Mouse (Mus musculus): ENCODE measurements around the gene Cpn2.

Cpn2 gene

DNA sequence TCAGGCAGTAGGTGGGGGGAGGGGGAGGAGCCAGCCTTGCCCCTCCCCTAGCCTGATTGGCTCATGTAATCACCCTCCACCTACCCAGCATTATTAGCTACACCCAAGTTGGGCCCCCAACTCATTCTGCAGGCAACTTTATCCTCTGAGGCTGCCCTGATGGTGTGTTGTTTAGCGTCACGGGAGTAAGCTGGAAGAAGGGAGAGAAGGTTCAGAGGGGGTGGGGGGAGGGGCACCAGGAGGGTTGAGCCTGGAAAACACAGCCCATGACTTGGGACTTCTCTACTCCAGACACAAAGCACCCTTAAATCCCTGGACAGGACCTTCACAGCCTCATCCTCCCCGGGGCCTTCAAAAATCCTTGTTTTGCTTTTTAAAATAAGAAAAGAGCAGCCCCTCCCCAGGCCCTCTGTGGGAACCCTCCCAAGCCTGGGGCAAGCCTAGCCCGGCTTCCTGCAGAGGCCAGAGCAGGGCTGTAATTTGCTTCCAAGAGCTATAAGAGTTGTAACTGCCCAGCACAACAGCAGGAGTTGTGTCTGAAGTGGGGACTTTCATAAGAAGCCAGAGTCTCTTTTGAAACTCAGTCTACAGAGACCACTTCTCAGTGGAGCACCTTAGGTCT lies 13.5 kb upstream of the Cpn2 start:
- DNase-seq (ENCODE audit: low read depth in 1 of 2, low spot score in 2 of 2), result no peak

DNA sequence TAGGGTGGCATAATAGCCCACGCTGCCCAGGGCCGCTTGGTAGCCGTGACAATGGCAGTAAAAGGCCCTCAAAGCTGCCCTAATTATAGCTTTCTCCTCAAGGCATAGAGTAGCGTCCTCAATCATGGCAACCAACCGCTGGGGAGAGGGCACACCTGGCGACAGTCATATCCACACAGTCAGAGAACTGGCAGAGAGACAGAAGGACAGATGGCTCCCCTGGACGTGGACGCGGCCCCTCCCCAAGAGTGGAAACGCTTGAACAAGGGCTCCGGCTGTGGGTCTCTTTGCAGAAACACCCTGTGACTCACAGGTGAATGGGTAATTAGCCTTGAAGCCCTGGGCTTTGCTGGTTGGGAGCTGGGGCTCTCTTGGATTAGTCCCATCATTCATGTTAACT lies 11.1 kb upstream of the Cpn2 start:
- DNase-seq (ENCODE audit: low read depth in 1 of 2, low spot score in 2 of 2), result no peak

DNA sequence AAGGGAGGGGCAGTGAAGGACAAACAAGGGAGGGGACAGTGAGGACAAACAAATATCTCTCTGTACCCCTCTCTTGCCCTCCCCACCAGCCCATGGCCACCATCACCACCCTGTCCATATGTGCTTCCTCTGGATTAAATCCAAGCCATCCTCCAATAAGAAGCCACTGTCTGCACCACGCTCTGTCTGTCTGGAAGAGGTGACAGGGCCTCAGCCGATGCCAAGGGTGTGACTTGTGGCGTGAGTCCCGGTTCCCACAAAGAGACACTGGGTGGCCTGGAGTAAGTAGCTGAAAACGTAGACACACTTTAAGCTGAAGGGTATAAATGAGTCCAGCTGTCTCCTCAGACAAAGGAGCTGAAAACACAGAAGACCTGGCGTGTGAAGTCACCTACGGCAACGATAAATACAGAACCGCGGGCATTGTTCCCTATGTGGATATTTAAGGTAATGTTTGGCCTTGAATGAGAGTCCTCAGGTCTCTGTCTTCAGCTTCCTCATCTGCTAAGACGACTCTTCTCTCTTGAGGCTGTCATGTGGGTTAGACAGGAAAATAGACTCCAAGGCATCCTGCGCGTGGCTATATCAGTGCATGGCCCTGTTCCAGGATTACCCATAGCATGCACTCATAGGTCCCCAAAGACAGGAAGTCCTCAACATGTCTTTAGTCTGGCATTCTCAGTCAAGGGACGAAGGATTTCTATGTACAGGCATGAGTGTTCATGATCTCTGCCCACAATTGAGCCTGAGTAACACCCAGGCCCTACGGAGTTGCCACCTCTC lies 8.4 kb upstream of the Cpn2 start:
- DNase-seq (ENCODE audit: low read depth in 1 of 2, low spot score in 2 of 2), result no peak

DNA sequence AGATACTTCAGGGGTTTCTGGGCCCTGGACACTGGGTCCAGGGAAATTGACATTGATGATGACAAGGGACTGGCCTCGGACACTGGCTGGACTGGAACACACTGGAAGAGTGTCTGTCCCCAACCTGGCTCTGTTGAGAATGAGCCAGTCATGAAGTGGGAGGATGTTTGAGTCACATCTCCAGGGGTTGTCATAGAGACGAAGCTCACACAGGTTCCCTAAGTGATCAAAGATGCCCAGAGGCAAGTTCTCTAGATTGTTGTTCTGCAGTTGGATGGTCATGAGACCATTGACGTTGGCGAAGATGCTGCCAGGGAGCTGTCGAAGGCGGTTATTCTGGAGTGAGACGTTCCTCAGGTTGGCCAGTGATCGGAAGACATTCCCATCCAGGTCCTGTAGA lies 5.8 kb upstream of the Cpn2 start:
- DNase-seq (ENCODE audit: low read depth in 1 of 2, low spot score in 2 of 2), result no peak

DNA sequence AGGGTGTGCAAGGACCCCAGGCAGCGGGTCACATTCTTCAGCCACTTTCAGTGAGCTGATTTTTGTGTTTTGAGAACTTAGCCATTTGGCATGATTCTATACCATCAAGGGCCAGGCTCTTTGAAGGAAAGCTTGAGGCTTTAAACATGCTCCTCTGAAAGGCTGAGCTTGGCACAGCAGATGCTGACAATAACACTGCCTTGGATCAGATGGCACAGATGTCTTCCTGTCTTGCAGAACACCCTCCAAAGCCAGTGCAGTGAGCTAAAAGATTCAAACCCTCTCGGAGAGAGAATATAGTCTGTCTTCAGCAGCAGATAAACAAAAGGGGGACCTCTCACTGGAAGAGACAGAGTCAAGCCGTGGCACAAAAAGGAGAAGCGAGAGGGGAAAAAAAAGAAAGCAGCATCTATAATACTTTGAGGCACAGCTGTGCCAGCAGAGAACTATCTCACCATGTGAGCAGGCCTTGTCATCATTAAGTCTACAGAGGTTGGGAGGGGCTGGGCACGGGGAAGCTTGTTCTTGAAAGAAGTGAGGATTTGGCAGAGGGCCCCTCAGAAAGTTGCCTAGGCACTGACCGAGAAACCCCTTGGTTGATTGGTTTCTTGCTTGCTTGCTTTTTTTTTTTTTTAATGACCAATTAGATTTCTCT lies 4.8 kb upstream of the Cpn2 start:
- DNase-seq (ENCODE audit: low read depth in 1 of 2, low spot score in 2 of 2), result no peak

DNA sequence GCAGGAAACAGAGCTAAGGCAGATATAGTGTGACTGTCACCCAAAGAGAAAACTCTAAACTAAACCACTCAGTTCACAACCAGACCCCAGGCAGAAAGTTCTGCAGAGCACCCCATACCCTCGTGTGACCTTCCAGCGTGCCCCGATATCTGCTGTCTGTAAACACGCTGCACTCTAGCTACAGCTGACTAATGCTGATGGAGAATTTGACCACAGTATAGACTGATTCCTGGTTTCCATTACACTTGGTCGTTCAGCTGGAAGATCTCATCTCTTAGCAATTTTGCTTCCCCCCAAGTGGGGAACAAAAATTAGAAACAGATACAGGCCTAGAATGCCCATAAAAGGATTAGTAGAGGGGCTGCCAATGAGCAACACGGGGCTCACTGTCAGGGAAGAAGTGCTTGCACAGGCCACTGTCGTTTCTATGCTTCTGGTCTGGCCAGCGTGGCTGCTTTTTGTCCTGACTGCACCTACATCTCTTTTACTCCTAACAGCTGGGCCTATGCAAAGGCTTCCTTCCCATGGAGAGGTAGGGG lies 4.0 kb upstream of the Cpn2 start:
- DNase-seq (ENCODE audit: low read depth in 1 of 2, low spot score in 2 of 2), result no peak

DNA sequence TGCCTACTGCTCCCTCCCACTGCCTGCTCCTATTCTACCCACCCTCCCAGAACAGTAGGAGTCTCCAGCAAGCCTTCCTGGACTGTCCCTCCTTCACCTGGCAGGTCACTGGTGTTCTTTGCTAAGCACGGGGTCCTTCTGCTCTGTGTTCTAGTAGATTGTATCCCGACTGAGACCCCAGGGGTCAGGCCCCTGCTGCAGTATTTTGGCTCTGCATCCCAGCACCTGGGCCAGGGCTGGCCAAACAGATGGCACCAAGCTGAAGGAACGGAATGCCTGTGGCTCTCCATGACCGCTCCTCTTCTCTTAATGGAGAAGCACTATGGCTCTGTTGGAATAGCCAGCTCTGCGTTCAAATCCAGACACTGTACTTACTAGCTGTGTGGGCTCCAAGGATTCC lies 738 bp downstream of the Cpn2 start:
- no peak for DNase-seq (ENCODE audit: low read depth in 1 of 2, low spot score in 2 of 2)

DNA sequence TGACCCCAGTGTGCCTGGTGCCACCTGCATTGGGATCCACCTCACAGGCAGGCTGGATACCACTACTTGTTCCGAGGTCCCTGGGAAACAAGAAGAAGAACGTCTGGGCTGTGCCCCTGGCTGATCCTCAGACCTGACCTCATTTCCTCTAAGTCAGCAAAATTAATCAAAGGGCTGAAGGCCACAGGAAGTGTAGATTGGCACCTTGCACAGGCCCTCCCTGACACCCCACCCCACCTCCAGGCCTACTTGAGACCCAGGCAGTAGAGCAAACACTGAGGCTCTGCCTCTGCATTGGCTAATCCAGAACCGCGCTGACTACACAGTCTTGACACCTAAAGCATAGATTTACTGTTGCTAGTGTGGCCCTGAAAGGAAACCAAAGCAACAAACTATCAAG lies 1.7 kb downstream of the Cpn2 start:
- no peak for DNase-seq (ENCODE audit: low read depth in 1 of 2, low spot score in 2 of 2)

DNA sequence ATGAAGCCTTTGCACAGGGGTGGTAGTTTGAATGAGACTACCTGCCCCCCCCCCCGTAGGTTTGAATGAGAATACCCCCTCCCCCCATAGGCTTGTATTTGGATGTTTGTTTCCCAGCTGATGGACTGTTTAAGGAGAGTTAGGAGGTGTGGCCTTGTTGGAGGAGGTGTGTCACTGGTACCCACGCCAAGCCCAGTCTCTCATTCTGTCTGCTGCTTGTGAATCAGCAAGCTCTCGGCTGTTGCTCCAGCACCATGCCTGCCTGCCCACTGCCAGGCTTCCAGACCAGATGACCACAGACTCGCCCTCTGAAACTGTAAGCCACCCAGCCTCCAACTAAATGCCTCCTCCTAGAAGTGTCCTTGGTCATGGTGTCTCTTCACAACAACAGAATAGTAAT lies 4.1 kb downstream of the Cpn2 start:
- no peak for DNase-seq (ENCODE audit: low read depth in 1 of 2, low spot score in 2 of 2)

DNA sequence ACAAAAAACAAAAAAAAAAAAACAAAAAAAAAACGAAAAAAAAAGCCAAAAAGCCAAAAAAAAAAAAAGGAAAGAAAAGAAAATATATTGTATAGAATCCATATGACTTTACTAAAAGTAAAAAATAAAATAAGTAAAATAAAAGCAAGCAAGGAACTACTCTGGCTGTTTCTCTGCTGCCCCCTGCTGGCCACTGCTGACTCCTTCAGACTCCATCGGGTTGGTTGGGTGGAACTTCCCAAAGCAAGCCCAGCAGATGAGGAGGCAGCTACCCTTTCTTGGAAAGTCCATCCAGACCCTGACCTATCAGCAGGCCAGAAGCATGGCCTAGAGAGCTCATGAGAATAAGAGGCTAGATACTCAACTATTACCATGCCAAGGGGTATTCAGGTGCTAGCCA lies 4.6 kb downstream of the Cpn2 start:
- DNase-seq (ENCODE audit: low read depth in 1 of 2, low spot score in 2 of 2), result peak; percentile 8 to 28

DNA sequence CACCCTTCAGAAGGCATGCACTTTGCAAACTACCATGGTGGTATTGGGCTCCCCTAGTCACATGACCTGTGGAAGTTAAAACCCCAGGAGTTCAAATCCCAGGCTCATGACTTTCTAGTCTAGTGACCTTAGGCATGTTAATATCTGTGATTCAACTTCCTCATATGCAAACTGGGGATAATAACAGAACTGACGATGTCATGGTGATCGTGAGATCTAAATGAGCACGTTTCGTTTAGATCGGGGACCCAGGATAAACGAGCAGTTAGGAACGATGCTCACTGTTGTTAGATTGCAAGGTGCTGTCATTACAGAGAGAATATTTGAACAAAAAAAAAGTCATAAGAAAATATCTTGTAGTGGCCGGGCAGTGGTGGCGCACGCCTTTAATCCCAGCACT lies 5.1 kb downstream of the Cpn2 start:
- DNase-seq (ENCODE audit: low read depth in 1 of 2, low spot score in 2 of 2), result no peak

DNA sequence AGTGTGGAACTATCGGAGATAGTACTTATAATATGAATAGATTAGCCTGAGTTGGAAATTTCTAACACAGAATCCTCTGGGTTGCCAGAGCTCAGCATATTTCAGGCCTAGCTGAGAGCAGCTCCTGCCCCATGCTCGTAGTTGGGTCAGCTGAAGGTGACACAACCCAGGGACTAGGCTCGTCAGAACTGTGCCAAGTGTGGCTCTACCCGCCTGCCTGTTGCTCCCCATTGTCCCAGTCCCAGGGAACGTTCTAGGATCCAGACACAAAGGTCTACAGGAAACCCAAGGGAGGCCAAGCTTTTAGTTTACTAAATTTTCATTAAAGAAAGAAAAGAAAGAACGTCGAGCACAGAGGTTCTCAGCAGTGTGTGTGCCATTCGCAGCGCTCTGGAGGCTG lies 6.0 kb downstream of the Cpn2 start:
- no peak for DNase-seq (ENCODE audit: low read depth in 1 of 2, low spot score in 2 of 2)

DNA sequence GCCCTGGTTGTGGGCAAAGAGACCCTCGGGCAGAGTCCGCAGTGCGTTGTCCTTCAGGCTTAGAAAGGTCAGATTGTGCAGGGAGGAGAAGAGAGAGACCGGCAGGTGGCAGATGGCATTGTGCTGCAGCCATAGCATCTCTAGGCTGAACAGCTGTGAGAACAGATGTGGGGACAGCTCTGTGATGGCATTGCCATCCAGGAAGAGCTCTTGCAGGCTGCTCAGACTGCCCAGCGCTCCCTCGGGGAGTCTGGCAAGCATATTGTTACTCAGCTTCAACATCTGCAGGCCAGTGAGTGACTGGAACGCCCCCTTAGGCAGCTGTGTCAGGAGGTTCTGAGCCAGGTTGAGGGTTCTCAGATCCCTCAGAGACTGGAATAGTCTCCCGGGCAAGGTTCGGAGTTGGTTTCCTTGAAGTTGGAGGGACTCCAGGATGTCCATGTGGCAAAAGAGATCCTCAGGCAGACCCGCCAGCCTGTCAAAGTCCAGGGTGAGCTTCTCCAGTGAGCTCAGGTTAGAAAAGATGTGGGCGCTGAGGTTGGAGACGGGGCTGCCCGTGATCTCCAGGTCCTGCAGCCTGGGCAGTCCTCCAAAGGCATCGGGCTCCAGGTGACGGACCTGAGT lies 7.2 kb downstream of the Cpn2 start:
- DNase-seq (ENCODE audit: low read depth in 1 of 2, low spot score in 2 of 2), result no peak

DNA sequence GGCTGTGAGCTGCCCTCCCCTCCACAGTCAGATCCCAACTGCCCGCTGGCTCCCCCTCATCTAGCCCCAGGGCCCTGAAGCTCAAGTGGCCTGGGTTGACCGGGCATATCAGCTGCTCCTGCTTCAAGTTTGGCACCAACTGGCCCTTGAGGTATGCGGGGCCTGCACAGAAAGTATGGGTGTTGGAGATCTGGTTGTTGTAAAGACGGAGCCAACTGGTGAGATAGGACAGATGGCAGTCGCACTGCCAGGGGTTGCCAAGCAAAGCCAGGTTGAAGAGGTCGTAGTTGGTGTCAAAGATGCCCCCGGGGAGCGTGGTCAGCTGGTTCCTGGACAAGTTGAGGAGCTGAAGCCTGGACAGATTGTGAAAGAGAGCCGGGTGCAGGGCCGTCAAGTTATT lies 7.9 kb downstream of the Cpn2 start:
- no peak for DNase-seq (ENCODE audit: low read depth in 1 of 2, low spot score in 2 of 2)

DNA sequence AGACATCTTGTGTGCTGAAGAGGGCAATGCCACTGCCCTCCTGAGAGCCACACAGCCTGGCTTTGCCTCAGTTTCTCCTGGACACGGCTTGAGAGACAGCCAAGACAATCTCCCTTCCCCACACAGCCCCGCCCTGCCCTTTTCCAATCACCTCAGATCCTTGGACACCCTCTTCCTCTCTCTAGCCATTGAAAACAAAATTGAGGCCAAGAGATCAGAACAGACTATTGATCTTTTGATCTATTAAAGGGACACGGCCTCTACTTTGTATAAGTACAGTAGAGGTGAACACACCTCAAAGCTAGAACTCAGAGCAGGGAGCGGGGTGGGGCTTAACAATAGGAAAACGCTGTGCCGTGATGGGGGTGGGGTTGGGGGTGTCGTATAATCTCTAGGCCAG lies 8.9 kb downstream of the Cpn2 start:
- DNase-seq (ENCODE audit: low read depth in 1 of 2, low spot score in 2 of 2), result no peak

DNA sequence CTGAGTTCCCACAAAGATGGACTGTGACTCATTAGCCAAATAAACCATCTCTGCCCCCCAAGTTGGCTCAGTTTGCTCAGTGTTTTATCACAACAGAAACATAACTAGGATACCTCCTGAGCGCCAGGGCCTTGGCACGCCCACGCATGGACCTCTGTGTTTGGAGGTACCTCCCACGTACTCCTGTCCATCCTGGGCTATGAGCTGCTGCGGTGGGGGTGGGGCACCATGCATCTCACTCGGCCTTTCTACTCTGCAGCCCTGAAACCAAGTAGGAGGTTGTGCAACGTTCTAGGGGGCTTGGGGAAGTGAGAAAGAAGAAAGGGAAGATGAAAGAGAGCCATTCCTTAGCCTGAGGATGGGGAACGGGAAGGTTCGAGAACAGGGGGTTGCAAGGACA lies 9.6 kb downstream of the Cpn2 start:
- DNase-seq (ENCODE audit: low read depth in 1 of 2, low spot score in 2 of 2), result peak; percentile 4 to 9

DNA sequence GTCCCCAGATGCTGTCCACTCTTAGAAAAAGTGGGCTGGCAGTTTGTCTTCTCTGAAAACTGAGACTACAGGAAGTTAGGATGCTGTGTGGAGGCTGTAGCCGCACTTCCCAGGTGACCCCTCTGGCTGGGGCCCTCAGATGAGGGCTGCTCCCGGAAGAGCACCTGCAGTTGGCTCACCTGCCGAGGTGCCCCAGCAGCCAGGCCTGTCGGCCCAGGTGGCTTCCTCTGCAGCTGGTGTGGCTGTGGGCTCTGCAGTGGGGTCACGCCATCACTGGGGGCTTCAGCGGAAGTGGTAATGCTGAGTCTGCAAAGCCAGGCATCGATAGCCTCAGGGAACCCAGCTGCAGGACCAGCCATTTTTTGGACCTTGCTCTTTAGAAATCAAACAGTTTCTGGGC lies 12.2 kb downstream of the Cpn2 start:
- DNase-seq (ENCODE audit: low read depth in 1 of 2, low spot score in 2 of 2), result no peak

DNA sequence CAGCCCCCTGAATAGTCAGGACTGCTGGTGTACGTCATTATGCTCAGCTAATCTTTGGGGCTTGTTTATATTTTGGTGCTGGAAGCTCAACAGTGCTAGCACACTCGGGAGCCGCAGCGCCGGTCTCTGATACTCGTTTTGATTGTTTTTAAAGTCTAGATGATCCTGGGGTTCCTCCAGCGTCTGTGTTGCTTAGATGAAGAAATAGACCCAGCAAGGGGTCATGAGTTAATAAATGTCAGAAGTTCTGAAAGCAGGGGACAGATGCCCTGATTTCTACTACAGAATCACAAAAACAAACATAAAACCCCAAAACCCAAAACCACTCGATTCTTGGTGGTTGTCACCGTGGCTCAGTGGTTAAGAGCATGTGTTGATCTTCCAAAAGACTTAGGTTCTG lies 13.4 kb downstream of the Cpn2 start:
- no peak for DNase-seq (ENCODE audit: low read depth in 1 of 2, low spot score in 2 of 2)

DNA sequence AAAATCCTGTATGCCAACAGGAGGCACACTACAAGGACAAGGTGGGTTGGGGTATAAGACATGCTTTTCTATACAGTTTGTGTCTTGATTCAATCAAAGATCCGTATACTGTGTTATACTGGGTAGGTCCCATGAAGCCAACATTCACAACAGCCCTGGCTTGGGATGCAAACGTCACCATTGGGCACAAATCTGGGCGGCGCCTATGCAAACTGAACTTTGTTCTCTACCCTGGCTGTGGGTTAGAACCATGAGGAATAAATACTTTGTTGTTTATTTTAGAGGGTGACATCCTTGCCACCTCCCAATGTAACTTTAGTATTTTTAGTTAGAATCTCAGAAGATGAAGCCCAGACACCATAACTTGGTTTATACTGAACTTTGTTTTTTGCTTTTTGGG lies 13.9 kb downstream of the Cpn2 start:
- DNase-seq (ENCODE audit: low read depth in 1 of 2, low spot score in 2 of 2), result no peak

DNA sequence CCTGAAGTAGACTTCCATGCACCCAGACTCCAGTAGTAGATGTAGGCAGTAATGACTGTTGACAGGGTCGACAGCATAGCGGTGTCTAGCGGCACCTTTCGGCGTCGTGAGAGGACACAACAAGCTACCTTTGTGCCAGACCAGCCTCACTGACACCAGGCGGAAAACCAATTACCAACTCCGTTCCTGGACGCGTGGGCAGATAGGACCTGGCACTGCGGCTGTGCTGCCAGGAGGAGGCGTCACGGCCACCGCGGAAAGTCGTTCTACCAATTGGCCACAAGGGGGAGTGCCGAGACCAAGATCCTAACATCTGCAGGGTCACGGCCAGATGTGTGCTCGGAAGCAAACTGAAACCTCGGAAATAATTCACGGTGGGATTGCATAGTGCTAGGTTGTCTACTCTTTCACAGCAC lies 15.3 kb downstream of the Cpn2 start:
- peak; percentile 60 to 78 for DNase-seq (ENCODE audit: low read depth in 1 of 2, low spot score in 2 of 2)

DNA sequence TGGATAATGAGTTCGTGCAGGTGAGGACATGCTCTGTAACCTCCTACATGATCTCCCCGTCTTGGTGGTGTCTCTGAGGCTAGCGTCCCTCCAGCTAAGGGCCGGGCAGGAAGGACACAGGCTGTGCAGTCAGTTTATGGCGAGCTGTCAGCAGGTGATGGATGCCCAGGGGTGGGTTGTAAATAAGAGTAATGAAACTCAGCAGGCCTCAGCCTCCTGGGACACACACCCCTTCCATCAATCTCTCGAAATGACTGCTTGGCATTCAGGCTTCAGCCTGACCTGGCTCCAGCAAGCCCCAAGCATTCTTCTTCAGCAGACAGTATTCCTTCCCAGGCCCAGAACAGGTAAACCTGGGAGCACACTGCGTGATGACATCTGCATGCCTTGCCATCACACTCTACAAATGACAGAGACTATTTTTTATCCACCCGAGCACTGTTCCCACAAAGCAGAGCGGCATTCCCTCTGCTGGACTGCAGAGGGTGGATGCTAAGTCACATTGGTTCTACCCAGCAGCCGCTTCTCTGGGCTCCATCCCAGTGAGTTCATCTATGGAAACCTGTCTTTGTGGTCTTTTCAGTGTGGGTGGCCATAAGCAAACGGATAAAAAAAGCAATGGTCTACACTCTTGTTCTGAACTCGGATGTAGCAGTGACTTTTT lies 23.1 kb downstream of the Cpn2 start:
- DNase-seq (ENCODE audit: low read depth in 1 of 2, low spot score in 2 of 2), result no peak
